Mouse (Mus musculus) lung, adult 18-20 months (tissue): ENCODE data around the gene Rnaset2b.
"Not testable (repeated sequence)": the region's sequence is repeated elsewhere in the genome, so short reads cannot be mapped to it uniquely, and the experiment has no call there.

Experiments used
- DNase-seq, 2 experiments: peaks; one replicate each; pipeline ENCODE4 v3.0.0; 2022; ENCODE audit warnings: mixed read lengths in 2 of 2

Gene Rnaset2b

DNA sequence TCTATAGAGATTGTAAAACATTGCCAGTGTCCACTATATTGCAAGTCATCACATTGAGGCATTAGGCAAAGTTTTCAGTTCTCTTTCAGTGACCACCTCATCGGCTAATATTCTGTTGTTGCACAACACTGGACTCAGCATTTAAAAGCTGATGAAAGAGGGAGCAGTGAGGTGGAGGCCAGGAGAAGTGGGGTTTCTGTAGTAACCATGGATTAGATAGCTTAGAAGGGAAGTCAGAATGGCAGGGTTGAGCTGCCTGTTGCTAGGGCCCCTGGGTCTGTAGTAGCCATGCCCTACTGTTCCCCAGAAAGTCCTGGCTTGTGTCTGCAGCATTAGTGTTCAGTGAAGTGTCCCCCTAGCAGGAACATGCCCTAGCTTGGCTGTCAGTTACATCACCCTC lies 15.7 kb downstream of the Rnaset2b start:
- DNase-seq = not testable (repeated sequence)

- DNase-seq = not testable (repeated sequence)
These were observed 25.1 kb downstream of the Rnaset2b start for GRCm38 (mm10) chr17:6995504-6995903.

DNA sequence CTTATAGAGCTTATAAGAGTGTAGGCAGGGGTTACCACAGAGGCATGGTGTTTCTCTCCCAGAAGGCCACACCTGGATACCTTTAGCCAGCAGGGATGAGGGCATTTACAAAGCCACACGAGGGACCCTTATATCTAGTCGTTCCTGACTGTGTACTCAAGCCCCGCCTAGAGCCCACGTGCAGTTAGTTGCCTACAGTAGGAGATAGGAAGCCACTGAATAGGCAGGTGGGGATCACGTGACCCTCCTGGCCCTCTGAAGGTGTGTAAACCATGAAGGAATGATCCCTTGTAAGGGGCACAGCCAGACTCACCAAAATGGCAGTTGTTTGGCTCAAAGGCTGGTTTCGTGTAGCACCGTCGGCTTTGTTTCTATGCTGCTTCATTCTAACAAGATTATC lies 26.4 kb downstream of the Rnaset2b start:
- not testable (repeated sequence) for DNase-seq

DNA sequence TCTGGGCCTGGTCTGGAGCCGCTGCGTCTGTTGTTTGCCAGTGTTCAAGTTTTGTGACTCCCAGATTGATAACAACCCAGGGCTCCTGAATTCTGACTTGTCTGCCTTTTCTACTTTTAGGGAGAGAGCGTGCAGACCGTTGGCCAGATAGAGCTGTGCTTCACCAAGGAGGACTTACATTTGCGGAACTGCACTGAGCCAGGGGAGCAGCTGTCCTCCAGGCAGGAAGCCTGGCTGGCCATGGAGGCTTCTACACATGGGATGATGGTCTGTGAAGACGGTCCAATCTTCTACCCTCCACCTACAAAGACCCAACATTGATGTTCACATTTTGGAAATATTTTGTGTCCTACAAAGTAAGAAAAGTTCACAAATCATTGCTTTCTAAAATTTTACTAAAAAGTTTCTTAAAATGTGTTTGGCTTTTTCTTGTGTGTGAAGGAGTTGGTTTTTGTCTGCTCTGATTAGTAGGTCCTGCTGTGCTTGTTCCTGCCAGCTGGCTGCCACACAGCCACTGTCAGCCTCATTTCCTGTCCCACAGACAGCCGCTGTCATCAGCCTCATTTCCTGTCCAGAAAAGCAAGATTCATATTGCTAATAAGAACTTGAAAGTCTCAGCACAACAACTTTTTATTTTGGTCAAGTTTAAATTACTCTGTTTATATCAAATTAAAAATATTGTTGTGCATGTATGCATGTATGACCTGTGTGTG lies 27.5 kb downstream of the Rnaset2b start:
- DNase-seq = not testable (repeated sequence)

DNA sequence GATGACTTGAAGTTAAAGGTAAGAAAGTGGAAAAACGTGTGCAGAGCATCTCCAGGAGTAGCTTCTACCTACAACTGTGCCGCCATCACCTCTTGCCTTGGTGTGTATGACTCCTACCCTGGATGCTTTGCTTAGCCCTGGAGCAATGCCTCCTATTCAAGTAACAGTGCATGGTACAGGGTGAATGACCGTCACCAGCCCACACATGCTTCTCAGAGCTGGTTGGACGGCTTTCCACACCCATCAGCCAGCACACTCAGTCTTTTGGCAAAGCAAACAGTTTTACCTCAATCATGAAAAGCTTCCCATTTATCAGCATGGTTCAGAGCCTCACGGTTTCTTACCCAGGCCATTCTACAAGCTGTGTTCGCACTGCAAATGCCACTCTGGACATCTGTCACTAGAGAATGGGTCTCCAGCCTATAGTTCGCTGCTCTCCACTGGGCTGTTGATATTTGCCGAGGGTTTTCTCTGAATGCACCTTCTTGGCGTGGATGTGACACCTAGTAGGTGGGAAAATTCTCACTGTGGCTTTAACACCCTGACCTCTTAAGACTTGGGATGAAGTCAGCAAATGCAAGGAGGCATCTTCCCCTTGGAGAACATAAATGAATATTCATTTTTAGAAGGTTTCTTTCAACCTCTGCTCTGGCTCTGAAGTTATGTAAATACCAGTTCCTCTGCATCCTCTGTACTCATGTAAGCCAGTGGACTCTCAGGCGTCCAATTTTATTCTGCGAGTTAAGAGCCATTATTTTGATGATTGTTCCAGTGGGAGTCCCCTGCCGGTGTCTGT lies 31.6 kb downstream of the Rnaset2b start:
- DNase-seq = not testable (repeated sequence)

DNA sequence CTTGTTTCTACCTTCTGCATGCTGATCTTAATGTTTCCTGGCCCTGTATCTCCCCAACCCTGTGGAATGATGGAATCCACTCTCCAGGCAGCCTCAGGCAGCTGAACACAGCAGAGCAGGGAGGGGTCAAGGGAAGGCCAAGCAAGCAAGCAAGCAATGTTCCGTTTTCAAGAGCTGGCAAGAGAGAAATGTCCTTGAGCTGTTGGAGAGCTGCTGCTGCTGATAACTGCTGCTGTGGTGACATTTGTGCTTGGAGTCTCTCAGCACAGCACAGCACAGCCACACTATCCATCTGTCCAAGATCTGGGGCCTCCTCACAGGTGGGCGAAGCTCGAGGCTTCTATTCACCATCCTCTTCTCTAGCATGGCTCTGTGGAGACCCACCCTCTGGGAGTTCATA lies 33.0 kb downstream of the Rnaset2b start:
- DNase-seq = not testable (repeated sequence)

- DNase-seq = not testable (repeated sequence)
These were observed 35.2 kb downstream of the Rnaset2b start for GRCm38 (mm10) chr17:7005646-7006045.

DNA sequence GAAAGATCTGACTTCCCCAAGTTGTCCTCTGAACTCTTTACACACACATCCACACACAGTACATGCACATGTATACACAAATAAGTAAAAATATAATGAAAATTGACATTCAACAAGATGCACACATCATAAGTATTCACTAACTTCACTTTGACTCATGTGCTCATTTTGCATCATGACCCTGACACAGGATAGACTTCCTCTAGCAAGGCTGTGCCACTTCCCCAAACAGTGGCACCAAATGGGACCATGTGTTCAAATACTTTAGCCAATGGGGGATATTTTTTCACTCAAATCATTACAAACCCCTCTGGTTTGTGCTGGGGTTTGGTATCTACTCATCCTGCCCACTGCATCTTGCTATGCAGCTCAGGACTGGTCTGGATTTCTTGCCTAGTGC lies 38.5 kb downstream of the Rnaset2b start:
- DNase-seq = not testable (repeated sequence)

GRCm38 (mm10) chr17:7009440-7009839 lies 39.0 kb downstream of the Rnaset2b start:
- DNase-seq = not testable (repeated sequence)

- not testable (repeated sequence) for DNase-seq
These were observed 39.5 kb downstream of the Rnaset2b start for GRCm38 (mm10) chr17:7009901-7010300.

DNA sequence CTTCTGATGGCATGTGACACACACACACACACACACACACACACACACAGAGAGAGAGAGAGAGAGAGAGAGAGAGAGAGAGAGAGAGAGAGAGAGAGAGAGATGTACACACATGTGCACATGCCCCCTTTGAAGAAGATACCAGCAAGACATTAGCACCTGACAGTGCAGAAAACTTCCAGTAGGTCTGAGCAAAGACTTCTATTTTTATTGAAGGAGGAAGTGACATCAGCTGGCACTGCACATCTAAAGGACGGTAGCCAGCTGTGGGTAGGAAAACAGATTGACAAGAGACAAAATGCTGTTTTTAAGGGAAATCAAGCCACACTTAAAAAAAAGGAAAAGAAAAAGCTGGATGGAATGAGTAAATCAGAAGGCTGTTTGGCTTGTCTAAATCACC lies 43.8 kb downstream of the Rnaset2b start:
- not testable (repeated sequence) for DNase-seq

DNA sequence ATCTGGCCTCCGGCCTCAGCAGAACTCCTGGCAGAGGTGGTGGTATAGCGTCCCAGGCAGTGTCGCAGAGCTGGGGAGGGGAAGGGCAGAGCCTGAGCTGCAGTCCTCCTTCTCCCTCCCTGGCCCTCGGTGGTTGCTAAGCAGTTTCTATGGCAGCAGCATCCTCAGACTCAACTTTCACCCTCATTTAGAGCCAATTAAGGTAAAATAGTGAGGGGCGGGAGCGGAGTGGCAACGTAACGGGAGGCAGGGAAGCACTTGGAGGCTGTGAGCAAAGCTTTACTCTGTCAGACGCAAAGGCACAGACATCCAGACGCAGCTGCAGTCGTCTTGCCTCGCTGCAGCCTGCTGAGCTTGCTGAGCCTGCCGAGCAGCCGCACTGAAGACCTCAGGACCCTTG lies 54.8 kb downstream of the Rnaset2b start, which contains the start of gene Gm1604a:
Gm1604a (plus strand) TSS at position 312 of the 400 bp plus-strand sequence.
- not testable (repeated sequence) for DNase-seq

- not testable (repeated sequence) for DNase-seq
These were observed 55.4 kb downstream of the Rnaset2b start for GRCm38 (mm10) chr17:7025764-7026346.

DNA sequence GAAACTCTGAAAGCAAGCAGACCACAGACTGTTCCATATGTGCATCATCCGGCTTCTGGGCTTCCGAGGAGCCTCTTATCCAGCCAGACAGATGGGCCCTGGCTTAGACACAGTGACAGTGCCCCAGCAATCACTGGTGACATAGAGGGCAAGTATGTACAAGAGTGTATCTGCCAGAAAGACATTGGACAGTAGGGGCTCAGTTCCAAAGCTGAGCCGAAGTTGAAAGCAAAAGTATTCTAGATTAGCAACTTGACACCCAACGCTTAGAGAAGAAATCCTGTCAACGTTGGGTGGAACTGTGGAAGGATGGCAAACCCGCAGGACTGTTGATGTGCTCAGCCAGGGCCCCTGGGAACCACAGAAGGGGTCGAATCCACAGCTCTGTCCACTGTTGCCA lies 59.8 kb downstream of the Rnaset2b start:
- not testable (repeated sequence) for DNase-seq

- not testable (repeated sequence) for DNase-seq
These were observed 60.3 kb downstream of the Rnaset2b start for GRCm38 (mm10) chr17:7030622-7031174.

DNA sequence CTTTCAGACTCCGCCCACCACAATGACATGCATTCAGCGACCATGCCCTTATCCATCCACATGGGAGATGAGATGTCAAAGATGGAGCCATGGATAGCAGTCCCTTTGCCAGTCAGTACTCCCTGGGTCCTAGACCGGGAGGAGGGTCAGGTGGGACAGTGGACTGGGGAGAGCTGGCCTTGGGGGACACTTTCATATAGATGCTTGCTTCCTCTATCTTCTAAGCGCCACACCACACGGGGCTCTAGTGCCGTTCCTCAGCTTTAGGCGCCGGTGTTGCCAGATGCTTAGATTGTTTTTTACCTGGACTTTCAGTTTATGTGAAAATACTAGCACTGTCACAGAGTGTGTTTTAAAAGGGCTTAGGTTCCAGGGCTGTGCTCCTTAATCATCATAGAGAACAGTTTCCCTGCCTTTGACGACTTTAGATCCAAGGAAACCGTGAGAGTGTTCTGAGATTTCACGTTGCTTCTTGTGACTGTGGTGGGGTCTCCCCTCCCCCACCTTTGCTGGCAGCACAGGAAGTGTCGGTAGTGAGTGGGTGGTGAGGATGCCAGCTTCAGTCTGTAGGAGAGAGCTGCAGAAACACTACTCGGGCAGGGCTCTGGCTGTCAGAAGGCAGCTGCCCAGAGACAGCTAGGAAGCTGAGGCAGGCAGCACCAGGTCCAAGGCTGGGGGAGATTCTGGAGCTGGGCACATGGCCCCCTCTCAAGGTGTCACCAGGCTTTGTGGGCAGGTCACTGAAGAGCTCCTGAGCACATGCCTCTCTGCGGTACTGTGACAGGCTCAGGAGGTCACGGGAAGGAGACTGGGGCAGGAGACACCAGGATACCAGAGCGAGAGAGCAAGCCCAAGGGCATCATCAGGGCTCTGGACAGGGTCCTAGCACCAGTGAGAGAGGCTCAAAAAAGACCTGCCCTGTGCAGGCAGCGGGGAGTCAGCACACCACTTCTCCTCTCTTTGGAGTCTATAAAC lies 63.0 kb downstream of the Rnaset2b start:
- DNase-seq = not testable (repeated sequence)
